Mouse (Mus musculus) kidney, adult 11 months (tissue): ENCODE measurements around the gene Fam83e.

ENCODE experiments used
- DNase-seq: peaks from one replicate; pipeline ENCODE4 v3.0.0; 2022

Gene Fam83e

DNA sequence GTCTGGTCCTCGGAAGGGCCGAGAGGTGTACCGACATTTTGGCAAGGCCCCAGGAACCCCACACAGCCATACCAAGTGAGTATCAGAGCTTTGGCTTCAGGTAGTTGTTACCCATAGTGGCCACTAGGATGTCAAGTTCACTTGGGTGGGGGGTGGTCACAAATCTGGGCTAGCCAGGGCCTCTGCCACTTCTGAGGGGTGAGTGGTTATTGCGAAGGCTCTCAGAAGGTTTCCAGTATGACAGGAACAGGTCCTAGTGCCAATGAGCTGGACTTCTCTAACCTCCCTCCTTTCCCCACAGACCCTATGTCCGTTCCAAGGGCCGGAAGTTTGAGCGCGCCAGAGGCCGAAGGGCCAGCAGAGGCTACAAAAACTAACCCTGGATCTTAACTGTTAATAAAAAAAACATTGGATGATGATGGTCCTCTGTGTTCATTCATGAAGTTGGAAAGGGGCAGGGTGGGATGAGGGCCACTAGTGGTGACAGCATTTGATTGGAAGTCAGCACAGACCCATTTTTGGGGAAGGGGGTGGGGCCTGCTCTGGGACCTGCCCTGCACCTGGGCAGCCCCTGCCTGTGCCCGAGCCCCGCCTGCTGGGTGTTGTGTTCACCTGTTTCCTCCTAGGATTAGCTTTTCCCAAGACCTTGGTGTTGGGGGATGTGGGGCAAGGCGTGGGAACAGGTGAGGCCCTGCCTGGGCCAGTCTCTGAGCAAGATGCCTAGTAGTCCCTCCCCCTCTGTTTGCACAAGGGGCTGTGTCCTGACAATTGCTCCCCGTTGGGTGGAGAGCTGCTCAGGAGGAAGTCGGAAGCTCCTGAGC lies at the start of gene Fam83e:
Gene Fam83e, plus strand, starts transcription at position 800 of the 821 bp plus-strand sequence.
- no peak for DNase-seq

- DNase-seq: no peak
These were observed 43.3 kb upstream of the Fam83e start for GRCm38 (mm10) chr7:45677627-45678295.

- DNase-seq: no peak
These were observed 42.5 kb upstream of the Fam83e start for GRCm38 (mm10) chr7:45678513-45678912.

DNA sequence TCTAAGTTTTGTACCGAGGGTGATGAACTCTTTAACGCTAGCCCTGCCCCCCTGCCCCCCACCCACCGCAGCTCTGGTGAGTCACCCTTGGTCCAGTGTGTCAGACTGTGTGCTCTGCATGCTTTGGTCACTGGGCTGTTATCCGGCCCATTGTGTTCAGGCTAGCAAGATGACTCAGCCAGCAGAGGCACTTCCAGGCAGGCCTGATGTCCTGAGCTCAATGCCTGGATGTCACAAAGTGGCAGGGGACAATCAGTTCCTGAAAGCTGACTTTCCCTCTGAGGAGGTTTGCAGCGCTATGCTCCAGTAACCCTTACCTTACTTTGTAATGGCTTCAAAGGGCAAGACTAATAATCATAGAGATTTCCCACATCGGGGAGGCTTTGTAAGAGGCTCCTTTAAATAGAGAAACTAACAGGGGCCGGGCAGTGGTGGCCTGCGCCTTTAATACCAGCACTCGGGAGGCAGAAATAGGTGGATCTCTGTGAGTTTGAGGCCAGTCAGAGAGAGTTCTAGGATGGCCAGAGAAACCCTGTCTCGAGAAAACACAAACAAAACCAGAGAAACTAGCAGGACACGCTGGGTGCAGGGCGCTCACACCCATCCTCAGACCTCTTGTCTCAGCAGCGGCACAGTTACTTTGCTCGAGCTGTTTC lies 40.9 kb upstream of the Fam83e start:
- no peak for DNase-seq

DNA sequence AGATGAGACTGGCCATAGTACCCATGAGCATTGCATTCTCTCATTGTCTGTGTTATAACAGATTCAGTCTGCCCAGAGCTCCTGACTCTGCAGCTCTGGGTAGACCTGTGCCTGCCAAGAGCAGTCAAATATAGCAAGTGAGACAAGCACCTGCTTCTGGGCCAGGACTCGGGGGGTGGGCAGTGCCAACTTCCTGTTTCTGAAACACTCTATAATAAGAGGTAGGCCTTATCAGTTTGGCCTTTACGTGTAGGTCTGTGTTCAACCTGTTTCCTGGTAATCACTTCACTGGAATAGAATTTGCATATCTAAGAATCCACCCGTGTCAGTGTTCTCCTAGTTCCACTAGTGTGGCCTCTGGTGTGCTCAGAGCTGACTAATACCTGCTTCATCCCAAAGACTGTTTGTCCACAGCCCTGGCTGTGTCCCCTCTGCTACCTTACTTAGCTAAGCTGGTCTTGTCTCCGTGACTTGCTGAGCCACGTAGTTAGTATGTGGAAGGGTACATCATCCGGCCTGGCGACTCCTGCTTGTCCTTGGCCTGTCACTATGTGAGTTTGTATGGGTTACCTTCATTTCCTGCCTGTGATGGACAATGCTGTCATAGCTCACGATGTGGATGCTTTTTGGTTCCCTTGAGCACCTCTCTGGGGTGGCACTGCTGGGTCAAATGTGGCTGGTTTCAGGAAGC lies 39.8 kb upstream of the Fam83e start:
- no peak for DNase-seq

DNA sequence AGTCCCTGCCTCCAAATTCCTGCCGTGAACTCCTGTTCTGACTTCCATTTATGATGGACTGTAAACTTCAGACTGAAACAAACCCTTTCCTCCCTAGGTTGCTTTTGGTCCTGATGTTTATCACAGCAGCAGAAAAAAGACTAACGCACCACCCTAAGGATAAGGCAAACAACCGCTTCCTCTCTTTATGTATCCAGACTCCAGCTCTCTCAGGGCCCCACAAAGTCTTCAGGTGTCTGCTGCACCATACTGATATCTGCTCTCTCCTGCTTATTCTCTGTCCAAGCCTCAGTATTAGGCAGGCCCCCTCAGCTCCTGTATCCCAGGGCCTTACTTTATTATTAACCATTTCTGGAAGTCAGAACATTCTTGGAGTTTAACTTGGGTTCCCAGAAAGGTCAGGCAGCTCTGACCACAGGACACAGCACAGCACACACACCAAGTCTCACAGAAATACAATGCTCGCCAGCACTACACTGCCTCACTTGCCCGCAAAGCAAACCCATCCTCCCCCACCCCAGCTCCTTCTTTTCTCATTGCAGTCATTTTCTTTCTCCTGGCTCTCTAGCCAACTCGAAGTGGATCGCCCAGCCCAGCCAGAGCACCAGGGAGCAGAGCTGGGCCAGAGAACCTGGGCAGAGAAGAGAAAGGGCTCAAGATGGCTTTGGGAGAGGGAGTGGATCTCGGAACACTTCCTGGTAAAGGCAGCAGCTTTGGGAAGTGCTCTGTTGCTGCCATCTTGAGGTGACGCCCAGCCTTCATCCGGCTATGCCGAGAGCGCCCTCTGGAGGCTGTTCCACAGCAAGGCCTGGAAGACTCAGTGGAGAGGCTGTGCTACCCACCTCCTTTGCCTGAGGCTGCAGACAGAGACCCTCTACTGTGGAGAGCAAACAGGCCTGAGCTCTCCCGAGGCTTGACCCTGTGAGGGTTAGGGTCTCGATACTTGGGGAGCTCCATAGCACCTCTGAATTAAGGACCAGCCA lies 38.6 kb upstream of the Fam83e start:
- peak; percentile 75 for DNase-seq

DNA sequence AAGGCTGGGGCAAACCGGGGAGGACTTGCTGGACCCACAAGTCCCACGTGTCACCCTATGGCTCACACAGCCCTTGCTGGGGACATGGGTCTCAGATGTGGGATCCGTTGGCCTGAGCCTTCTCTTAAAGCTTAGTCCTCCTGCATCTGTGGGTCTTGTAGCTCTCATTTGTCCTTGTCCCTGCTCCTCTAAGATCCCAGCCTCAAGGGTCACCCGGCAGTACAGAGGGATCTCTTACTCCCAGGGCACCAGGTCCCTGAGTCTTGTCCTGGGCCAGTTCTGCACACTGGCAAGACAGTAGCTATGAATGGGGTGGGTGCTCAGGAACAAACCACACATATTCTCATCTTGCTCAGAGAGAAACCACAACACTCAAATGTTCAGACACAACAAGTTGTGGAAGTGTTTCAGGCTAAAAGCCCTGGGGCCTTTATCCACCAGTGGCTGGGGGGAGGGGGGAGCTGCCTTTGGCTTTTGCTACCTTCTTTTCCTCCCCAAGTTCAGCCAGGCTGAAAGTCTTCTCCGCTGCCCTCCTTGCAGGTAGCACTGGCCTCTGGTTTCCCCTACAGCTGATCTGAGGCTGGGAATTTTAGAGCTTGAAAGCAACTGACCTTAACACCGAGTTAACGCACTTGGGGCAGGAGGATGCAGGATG lies 37.5 kb upstream of the Fam83e start, which contains the start of gene Ntn5:
Gene Ntn5, plus strand, starts transcription at position 627 of the 655 bp plus-strand sequence.
- DNase-seq: no peak

DNA sequence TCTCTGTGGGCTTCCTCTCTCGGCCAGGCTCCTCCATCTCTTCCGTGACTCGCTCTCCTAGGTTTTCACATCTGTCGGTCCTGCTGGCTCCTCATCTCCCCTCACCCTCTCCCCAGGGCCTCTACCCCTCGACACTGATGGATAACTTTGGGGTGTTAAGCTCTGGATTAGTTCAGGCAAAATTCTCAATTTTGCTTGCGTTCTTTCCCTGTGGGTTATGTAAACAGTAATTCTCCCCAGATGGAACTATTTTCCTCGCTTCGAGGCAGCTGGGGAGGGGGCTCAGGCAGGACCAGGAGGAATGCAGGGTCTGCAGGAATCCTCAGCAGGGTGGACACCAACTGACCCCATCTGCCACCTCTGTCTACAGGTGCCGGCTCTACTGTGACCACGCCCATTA lies 35.2 kb upstream of the Fam83e start:
- DNase-seq: no peak

DNA sequence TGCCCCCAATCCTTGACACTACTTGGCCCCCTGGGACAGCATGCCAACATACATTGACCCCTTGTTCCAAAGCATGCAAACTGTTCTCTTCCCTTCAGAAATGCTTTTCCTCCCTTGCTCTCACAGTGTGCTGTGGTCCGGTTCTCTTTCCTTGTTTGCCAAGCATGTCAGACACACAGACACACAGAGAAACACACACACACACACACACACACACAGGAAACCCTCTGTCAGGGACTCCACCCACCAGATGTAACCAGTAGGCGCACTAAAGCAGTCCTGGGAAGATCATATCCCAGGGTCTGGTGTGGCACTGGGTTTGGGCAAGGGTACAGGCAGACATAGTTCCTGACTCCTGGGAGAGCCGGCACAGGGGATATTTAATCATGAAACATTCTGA lies 34.2 kb upstream of the Fam83e start:
- no peak for DNase-seq

DNA sequence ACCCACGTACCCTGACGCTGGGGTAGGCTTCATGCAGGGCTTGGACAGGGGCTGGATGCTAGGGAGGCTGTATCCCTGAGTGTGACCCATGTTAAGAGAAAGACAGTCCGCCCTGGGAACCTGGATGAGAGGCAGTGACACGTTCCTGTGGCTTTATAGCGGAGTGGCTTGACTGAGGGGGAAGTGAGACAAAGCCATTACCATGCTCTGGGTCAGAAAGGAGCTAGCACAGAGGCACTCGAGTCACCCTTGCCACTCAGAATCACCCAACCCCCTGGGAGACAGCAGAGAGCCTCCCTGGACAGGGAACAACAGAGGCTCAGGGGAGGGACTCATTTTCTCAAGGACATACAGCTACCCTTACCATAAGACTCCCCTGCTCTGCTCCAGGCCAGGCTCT lies 31.9 kb upstream of the Fam83e start:
- DNase-seq: no peak

DNA sequence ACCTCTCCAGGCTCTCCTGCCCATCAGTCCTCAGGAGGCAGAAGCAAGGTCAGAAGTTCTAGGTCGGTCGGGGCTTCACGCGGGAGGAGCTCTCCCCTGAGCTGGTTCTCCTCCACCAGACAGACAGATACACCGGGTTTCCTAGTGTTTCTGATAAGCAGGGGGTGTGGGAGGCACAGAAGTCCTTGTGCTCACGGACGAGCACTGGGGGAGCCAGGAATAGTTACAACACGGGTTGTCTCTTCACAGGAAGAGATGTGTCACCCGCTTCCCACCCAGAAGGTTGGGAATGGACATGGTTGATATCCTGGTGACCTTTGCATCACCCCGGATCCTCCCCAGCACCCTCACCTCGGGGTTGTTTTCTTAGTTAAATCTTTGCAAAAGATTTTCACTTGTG lies 31.2 kb upstream of the Fam83e start:
- no peak for DNase-seq

DNA sequence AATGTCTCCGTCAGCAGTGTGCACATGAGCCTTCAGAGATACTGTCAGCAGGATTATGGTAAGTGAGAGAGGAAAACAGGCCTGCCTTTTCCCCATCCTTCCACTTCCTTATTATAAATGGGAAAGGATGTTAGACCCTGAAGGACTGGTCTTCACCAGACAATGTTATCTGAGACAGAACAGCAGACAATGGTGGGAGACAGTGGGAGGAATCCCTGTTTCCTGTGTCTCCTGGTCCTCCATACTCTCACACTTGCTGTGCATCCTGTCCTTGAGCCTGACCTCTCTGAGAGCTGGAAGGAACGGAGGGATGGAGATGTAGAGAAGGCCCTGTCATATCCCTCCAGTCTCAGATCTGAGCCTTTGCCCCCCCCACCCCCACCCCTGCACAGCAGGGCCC lies 28.6 kb upstream of the Fam83e start:
- DNase-seq: no peak

GRCm38 (mm10) chr7:45693921-45694591 lies 27.0 kb upstream of the Fam83e start, which contains the start of gene Sec1:
Gene Sec1, minus strand, starts transcription at chr7:45694402.
- no peak for DNase-seq

DNA sequence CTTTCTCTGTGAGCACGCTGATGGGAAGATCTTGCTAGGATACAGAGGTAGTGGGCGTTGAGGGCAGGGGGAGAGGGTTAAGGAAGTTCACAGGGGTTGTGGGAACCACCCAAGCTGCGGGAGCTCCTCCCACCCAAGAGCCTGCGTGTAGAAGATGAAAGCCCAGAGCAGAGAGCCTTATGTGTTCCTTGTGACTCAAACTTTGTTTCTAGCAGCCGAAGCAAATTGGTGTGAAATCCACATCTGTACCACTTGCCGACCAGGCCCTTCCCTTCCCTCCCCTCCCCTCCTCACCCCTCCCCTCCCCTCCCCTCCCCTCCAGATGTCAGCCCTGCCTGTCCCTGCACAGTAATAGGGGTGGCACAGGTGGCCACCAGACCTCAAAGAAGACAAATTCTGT lies 25.9 kb upstream of the Fam83e start:
- DNase-seq: no peak

DNA sequence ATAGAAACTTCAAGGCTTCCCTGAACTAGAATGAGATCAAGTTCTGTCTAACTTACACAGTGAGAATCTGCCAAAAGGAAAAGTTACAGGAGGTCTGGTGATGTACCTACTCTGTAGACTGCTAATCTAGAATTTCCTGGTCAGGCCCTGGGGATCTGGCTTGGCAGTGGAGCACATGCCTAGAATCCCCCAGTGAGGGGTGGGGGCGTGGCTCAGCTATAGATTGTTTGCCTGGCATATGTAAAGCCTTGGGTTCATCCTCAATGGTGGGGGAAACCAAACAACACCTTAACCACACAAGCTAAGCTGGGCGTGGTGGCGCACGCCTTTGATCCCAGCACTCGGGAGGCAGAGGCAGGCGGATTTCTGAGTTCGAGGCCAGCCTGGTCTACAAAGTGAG lies 23.1 kb upstream of the Fam83e start:
- no peak for DNase-seq

GRCm38 (mm10) chr7:45699523-45700141 lies 21.4 kb upstream of the Fam83e start, which contains the start of gene Car11:
Gene Car11, plus strand, starts transcription at chr7:45699843.
- peak; percentile 22 for DNase-seq

DNA sequence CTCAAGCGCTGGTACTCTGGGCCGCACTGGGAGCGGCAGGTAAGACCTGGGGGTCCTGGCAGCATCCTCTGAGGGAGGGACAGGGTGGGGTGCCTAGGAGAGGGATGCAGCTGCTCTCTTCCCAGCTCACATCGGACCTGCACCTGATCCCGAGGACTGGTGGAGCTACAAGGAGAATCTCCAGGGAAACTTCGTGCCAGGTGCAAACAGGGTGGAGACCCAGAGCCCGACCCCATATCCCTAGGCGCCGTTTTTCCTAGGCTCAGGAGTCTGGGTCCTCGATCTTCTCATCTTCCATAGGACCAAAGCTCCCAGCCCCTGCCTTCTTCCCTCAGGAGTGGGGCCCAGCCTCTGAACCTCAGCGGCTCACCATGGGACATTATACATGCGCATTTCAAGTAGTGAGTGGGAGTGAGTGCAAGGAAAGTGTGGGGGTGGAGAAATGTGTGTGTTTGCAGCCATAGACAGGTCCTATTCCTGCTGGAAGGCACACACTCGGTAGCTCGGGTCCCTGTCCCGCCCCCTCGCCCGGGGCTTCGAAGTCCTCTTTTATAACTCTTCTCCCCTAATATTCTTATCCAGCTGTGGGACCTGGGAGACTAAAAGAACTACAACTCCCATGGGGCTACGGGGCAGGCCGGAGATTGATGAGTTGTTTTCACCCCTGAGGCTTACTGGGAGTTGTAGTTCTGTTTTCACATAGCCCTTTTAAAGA lies 20.6 kb upstream of the Fam83e start:
- DNase-seq: peak; percentile 86

DNA sequence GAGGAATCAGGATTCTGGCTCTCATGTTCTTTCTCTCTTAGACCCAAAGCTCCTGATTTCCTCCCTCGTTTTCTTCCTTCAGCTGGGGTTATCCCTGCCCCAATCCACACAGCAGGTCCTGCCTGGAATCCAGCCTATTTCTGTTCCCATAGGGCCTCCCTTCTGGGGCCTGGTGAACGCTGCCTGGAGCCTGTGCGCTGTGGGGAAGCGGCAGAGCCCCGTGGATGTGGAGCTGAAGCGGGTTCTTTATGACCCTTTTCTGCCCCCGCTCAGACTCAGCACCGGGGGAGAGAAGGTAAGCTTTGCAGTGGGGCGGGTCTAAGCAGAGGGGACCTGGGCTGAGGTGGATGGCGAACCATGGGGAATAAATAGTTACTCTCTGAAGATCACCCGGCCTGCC lies 19.9 kb upstream of the Fam83e start:
- DNase-seq: no peak

DNA sequence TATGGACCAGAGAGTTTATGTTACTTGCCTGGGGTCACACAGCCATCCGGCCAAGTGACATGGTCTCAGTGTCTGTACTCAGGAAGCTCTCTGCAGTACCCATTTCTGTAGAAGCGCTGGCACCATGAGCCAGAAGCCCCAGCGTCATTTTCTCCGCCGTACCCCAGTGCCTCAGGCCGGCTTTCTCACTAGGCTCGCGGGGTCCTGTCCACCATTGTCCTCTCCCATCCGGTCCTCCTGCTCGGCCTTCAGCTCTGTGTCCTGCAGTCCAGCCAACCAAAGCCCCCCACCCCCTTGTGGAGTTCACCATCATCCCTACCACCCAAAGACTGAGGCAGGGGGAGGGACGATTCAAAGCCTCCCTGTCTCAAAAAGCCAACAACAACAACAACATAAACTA lies 19.4 kb upstream of the Fam83e start:
- peak; percentile 36 for DNase-seq

DNA sequence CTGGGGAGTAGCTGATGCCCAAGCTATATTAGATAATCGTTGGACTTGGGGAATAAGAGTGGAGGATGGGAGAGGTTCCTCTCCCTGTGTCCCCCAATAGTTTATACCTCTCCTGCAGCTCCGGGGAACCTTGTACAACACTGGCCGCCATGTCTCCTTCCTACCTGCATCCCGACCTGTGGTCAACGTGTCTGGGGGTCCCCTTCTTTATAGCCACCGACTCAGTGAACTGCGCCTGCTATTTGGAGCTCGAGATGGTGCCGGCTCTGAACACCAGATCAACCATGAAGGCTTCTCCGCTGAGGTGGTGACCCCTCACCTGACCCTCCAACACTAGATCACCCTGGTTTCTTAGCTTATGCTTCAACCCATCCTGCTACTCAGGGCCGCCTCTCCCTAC lies 18.7 kb upstream of the Fam83e start:
- DNase-seq: peak; percentile 23
